23 mouse cellular contexts compared by ENCODE assay signal in genomic region chr10:44176120-44176519, GRCm38 (mm10). TPM values are rescaled to one million over a fixed set of nuclear protein-coding genes. Genes with fewer than 3 reads are reported as not detected.
DNase-seq lines count a peak whose midpoint lies in the region; ATAC-seq and TF ChIP-seq lines count a peak whose summit lies in the region.
"Had no signal": no experiment of that assay in that cellular context is flagged by ENCODE, and none has a peak within 500 bp of the region (broad histone marks: within the 10 kb centered on the region; RNA-seq: fewer than 3 reads in every experiment).

No protein-coding gene starts in this region.

- H3K4me3 ChIP-seq in liver, embryonic 13.5 days (replicated peaks) = no peak overlapping the region
- no peak overlapping the region for H3K4me3 ChIP-seq in liver, embryonic 11.5 days (ENCODE audit: low read depth, low read length)
- H3K4me3 ChIP-seq in MEL (ENCODE audit: control insufficient read depth in 1 of 2, insufficient read depth in 1 of 2, low read depth in 2 of 2, low read length in 2 of 2) = no peak overlapping the region
- H3K4me3 ChIP-seq: forebrain, embryonic 12.5 days; heart, embryonic 13.5 days; hindbrain, embryonic 13.5 days; left cerebral cortex, adult 2 months; limb, embryonic 10.5 days; midbrain, embryonic 12.5 days had no signal

- no peak for DNase-seq in liver, embryonic 13.5 days
- no peak for DNase-seq in liver, embryonic 11.5 days (ENCODE audit: low spot score)
- peak; percentile 16 for DNase-seq in MEL (ENCODE audit: low read depth, low spot score)
- no peak for DNase-seq in layer of hippocampus, adult 11-12 months (ENCODE audit: low spot score)
- DNase-seq in right cerebral cortex, postnatal 36 days (ENCODE audit: low spot score in 2 of 2) = no peak
- DNase-seq in gastrocnemius, postnatal 14 days = no peak
- DNase-seq: adrenal gland, postnatal 25 days; B cell, adult 2 months; cerebellum, adult 9-10 months; heart, adult 11 months; heart, postnatal 14 days; kidney, adult 18-20 months had no signal

- no peaks in the 10 kb centered on the region for H3K36me3 ChIP-seq in liver, embryonic 13.5 days
- H3K36me3 ChIP-seq in liver, embryonic 11.5 days (ENCODE audit: control insufficient read depth, insufficient read depth, low read length) = no peaks in the 10 kb centered on the region
- H3K36me3 ChIP-seq in MEL (ENCODE audit: control insufficient read depth in 1 of 2, insufficient read depth in 2 of 2, low read length in 2 of 2) = no peaks in the 10 kb centered on the region
- H3K36me3 ChIP-seq: forebrain, embryonic 12.5 days; heart, embryonic 13.5 days; hindbrain, embryonic 13.5 days; limb, embryonic 10.5 days; midbrain, embryonic 12.5 days had no signal

- no peaks in the 10 kb centered on the region for H3K9me3 ChIP-seq in liver, embryonic 13.5 days (replicated peaks)
- no peaks in the 10 kb centered on the region for H3K9me3 ChIP-seq in liver, embryonic 11.5 days (ENCODE audit: control insufficient read depth, low read length)
- H3K9me3 ChIP-seq in MEL (replicated peaks; ENCODE audit: insufficient read depth, low read length) = no peaks in the 10 kb centered on the region
- H3K9me3 ChIP-seq: forebrain, embryonic 12.5 days; heart, embryonic 13.5 days; hindbrain, embryonic 13.5 days; limb, embryonic 10.5 days; midbrain, embryonic 12.5 days had no signal

- no peaks in the 10 kb centered on the region for H3K79me2 ChIP-seq in MEL (ENCODE audit: control insufficient read depth, insufficient read depth, low read length, poor library complexity)

- no peak for TF ChIP-seq CTCF in MEL (IDR thresholded peaks at IDR 0.05 in 2 of 3, conservative IDR thresholded peaks at IDR 0.05 in 1 of 3; ENCODE audit: control insufficient read depth in 1 of 3, insufficient read depth in 1 of 3, low read depth in 2 of 3, low read length in 3 of 3, poor library complexity in 1 of 3, severe bottlenecking in 1 of 3)

- H3K27me3 ChIP-seq in liver, embryonic 13.5 days = no peaks in the 10 kb centered on the region
- no peaks in the 10 kb centered on the region for H3K27me3 ChIP-seq in liver, embryonic 11.5 days (replicated peaks; ENCODE audit: control insufficient read depth, insufficient read depth, low read length)
- H3K27me3 ChIP-seq in MEL (ENCODE audit: control insufficient read depth in 1 of 2, insufficient read depth in 2 of 2, low read length in 2 of 2) = peaks cover 0 to 5% of the 10 kb centered on the region in 2 experiments; a peak in 3 of 4 replicates
- H3K27me3 ChIP-seq: forebrain, embryonic 12.5 days; heart, embryonic 13.5 days; hindbrain, embryonic 13.5 days; midbrain, embryonic 12.5 days had no signal

- H3K9ac ChIP-seq in liver, embryonic 13.5 days = no peak overlapping the region
- no peak overlapping the region for H3K9ac ChIP-seq in liver, embryonic 11.5 days (ENCODE audit: low read depth, low read length)
- H3K9ac ChIP-seq in MEL (ENCODE audit: control insufficient read depth, low read depth, low read length, poor library complexity, severe bottlenecking) = no peak overlapping the region
- H3K9ac ChIP-seq: forebrain, embryonic 12.5 days; heart, embryonic 13.5 days; hindbrain, embryonic 13.5 days; midbrain, embryonic 12.5 days had no signal

- peaks cover 19% of the 10 kb centered on the region for H3K4me1 ChIP-seq in liver, embryonic 13.5 days (replicated peaks)
- no peaks in the 10 kb centered on the region for H3K4me1 ChIP-seq in liver, embryonic 11.5 days (replicated peaks; ENCODE audit: control insufficient read depth, insufficient read depth, low read length)
- H3K4me1 ChIP-seq in MEL (ENCODE audit: control insufficient read depth in 1 of 2, insufficient read depth in 2 of 2, low read length in 2 of 2) = peaks cover 0 to 4% of the 10 kb centered on the region in 2 experiments; a peak in 1 of 4 replicates
- H3K4me1 ChIP-seq: forebrain, embryonic 12.5 days; heart, embryonic 13.5 days; hindbrain, embryonic 13.5 days; midbrain, embryonic 12.5 days had no signal

- 53% methylated on average over 5 of the region's 5 CpGs for WGBS in liver, embryonic 13.5 days (ENCODE audit: insufficient replicate concordance)
- 82% methylated on average over 5 of the region's 5 CpGs for WGBS in liver, embryonic 11.5 days

- no peak overlapping the region for H3K4me2 ChIP-seq in liver, embryonic 13.5 days
- no peak overlapping the region for H3K4me2 ChIP-seq in liver, embryonic 11.5 days
- H3K4me2 ChIP-seq: forebrain, embryonic 12.5 days; heart, embryonic 13.5 days; hindbrain, embryonic 13.5 days; midbrain, embryonic 12.5 days had no signal

- H3K27ac ChIP-seq in liver, embryonic 13.5 days = no peak overlapping the region
- H3K27ac ChIP-seq in liver, embryonic 11.5 days (ENCODE audit: low read depth, low read length) = no peak overlapping the region
- H3K27ac ChIP-seq in MEL (ENCODE audit: control insufficient read depth, low read depth, low read length) = no peak overlapping the region
- H3K27ac ChIP-seq: forebrain, embryonic 12.5 days; heart, embryonic 13.5 days; hindbrain, embryonic 13.5 days; left cerebral cortex, adult 2 months; limb, embryonic 10.5 days; macrophage; midbrain, embryonic 12.5 days had no signal

- TF ChIP-seq POLR2A in MEL (IDR thresholded peaks at IDR 0.05; ENCODE audit: control insufficient read depth in 1 of 2, insufficient read depth in 1 of 2, low read depth in 1 of 2, low read length in 2 of 2, poor library complexity in 1 of 2) = no peak

- intact Hi-C loops in gastrocnemius, postnatal 14 days (cut with DNase I; ENCODE audit: low total_unique reads) = no loop called here

- peak; percentile 55; the same call in 1 of the 2 replicates for ATAC-seq in liver, embryonic 13.5 days (ENCODE audit: low read depth)
- ATAC-seq in liver, embryonic 11.5 days (replicated peaks; ENCODE audit: low FRiP score) = no peak
- ATAC-seq in erythroid progenitor cell, adult 5-6 weeks (replicated peaks; ENCODE audit: low FRiP score, poor library complexity, severe bottlenecking) = peak; percentile 58
- ATAC-seq in megakaryocyte progenitor cell, adult 5-6 weeks (replicated peaks; ENCODE audit: poor library complexity) = peak; percentile 73
- ATAC-seq: inflammation-experienced regulatory T-cells, adult 6 months; lung, postnatal 0 days had no signal

- TF ChIP-seq EP300 in MEL (IDR thresholded peaks at IDR 0.05; ENCODE audit: low read depth in 1 of 2, low read length in 2 of 2) = no peak

- no peak for TF ChIP-seq RAD21 in MEL (IDR thresholded peaks at IDR 0.05; ENCODE audit: low read depth, low read length)

TF ChIP-seq in MEL, 35 proteins besides CTCF, POLR2A, EP300 and RAD21:
- TF ChIP-seq ETS1 (IDR thresholded peaks at IDR 0.05; ENCODE audit: low read depth, low read length) = 0 out of 2 replicates have a peak, but pooled peaks have one; percentile 13
- TF ChIP-seq ZNF384 (IDR thresholded peaks at IDR 0.05; ENCODE audit: low read depth, low read length) = peak; percentile 25; the same call in 1 of the 2 replicates
- no peak for TF ChIP-seq CHD2 (IDR thresholded peaks at IDR 0.05; ENCODE audit: low read length)

RNA-seq across cellular contexts. Expression of gene Crybg1, which starts 27.5 kb away (rescaled TPM):
- 0.24 and 0.27 TPM in 2 replicates for polyA plus RNA-seq in liver, embryonic 13.5 days (2015; fragmentation: Nextera tagmentation; extraction: Ambion mirVana)
- 0.33 and 0.56 TPM in 2 replicates for polyA plus RNA-seq in liver, embryonic 11.5 days (2014; fragmentation: Nextera tagmentation; extraction: Ambion mirVana)
- total RNA-seq in MEL (2012; rRNA removed) = 0.03 and 0.04 TPM in 2 replicates
- under 1 TPM in 1 of 2 experiments, not detected in 1; 0.14 TPM for polyA plus RNA-seq in MEL (2012; ENCODE audit: insufficient read depth in 1 of 2, insufficient read length in 2 of 2, low read depth in 1 of 2, low replicate concordance in 2 of 2, missing spikeins in 1 of 2)
- 2.5 and 3.8 TPM in 2 replicates for total RNA-seq in erythroid progenitor cell, adult 5-6 weeks (2015; ENCODE audit: low replicate concordance)
- 3.5 and 4.2 TPM in 2 replicates for total RNA-seq in erythroid progenitor cell, adult 5-6 weeks (2017; ENCODE audit: low replicate concordance)
- total RNA-seq in megakaryocyte progenitor cell, adult 5-6 weeks (2015) = 0.42 and 0.90 TPM in 2 replicates
- 0.41 and 0.46 TPM in 2 replicates for total RNA-seq in megakaryocyte progenitor cell, adult 5-6 weeks (2017)
- 1 to 10 TPM; 1.6 TPM for total RNA-seq in gastrocnemius, postnatal 14 days (2021)
